Mouse (Mus musculus): ENCODE measurements at regions not wholly inside any gene's neighbourhood (a gene's known extent, or its start where the extent isn't known, plus 50 kb on each side); places are given as distances from the start of the nearest gene placed in this dataset.
A peak's percentile ranks its signal among the peaks of the same experiment; 100 is the strongest.

DNA sequence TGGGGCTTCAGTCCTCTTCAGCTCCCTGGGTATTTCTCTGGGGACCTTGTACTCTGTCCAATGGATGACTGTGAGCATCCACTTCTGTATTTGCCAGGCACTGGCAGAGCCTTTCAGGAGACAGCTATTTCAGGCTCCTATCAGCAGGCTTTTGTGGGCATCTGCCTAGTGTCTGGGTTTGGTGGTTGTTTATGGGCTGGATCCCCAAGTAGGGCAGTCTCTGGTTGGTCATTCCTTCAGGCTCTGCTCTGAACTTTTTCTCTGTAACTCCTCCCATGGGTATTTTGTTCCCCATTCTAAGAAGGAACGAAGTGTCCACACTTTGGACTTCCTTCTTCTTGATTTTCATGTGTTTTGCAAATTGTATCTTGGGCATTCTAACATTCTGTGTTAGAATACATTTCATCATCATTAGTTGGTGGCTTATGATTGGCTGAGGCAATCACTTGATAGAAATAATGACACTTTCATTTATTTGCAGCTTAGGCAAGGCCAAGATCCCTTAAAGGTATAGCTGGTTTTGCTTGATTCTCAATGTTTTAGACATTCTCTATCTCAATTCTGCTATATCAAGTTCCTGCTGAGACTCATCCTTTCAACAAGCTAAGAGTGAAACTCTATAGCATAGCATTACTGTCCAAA lies 96.7 kb downstream of the Gcnt1 start:
- peak; percentile 77 for ATAC-seq (replicated peaks; ENCODE audit: poor library complexity)

All from megakaryocyte progenitor cell, adult 5-6 weeks (primary cell).